8 mouse cellular contexts compared by ENCODE assay signal in genomic region chr4:102760042-102760821, GRCm38 (mm10). TPM values are rescaled to one million over a fixed set of nuclear protein-coding genes. Genes with fewer than 3 reads are reported as not detected.
DNase-seq lines count a peak whose midpoint lies in the region; ATAC-seq and TF ChIP-seq lines count a peak whose summit lies in the region.

No protein-coding gene starts in this region.

- WGBS in embryonic facial prominence, embryonic 13.5 days: 1% methylated on average over 25 of the region's 25 CpGs
- WGBS in limb, embryonic 12.5 days: 1% methylated on average over 25 of the region's 25 CpGs
- 1% methylated on average over 25 of the region's 25 CpGs for WGBS in midbrain, embryonic 12.5 days
- 3% methylated on average over 25 of the region's 25 CpGs for WGBS in stomach, postnatal 0 days

- peak; percentile 89 for ATAC-seq in embryonic facial prominence, embryonic 13.5 days (ENCODE audit: insufficient number of reproducible peaks, insufficient read depth, low FRiP score, low TSS enrichment, low read depth)
- peak; percentile 94 for ATAC-seq in limb, embryonic 12.5 days (ENCODE audit: insufficient number of reproducible peaks, insufficient read depth, low FRiP score, low TSS enrichment, low read depth)
- ATAC-seq in midbrain, embryonic 12.5 days (ENCODE audit: low FRiP score, low read depth): peak; percentile 97
- peak; percentile 80 for ATAC-seq in stomach, postnatal 0 days (ENCODE audit: low FRiP score, low TSS enrichment)

- H3K36me3 ChIP-seq in embryonic facial prominence, embryonic 13.5 days: no peaks in the 10 kb centered on the region
- no peaks in the 10 kb centered on the region for H3K36me3 ChIP-seq in limb, embryonic 12.5 days
- H3K36me3 ChIP-seq in midbrain, embryonic 12.5 days: no peaks in the 10 kb centered on the region
- no peaks in the 10 kb centered on the region for H3K36me3 ChIP-seq in stomach, postnatal 0 days (ENCODE audit: control insufficient read depth, insufficient read depth, low read length)

- DNase-seq in urinary bladder, postnatal 14 days (ENCODE audit: low spot score): peak; percentile 34
- no peak for DNase-seq in urinary bladder, adult 2 months (ENCODE audit: low spot score)
- DNase-seq in heart, adult 9 months (ENCODE audit: low spot score in 2 of 2): peak; percentile 51 to 64
- DNase-seq in kidney, adult 9 months: peak; percentile 12
- peak; percentile 41 for DNase-seq in stomach, postnatal 0 days (ENCODE audit: low spot score)

- peak overlapping the region; percentile 88 for H3K27ac ChIP-seq in embryonic facial prominence, embryonic 13.5 days
- peak overlapping the region; percentile 78 for H3K27ac ChIP-seq in limb, embryonic 12.5 days
- H3K27ac ChIP-seq in midbrain, embryonic 12.5 days (replicated peaks): peak overlapping the region; percentile 94
- no peak overlapping the region for H3K27ac ChIP-seq in stomach, postnatal 0 days (replicated peaks)

- H3K4me2 ChIP-seq in embryonic facial prominence, embryonic 13.5 days: peak overlapping the region; percentile 96
- H3K4me2 ChIP-seq in limb, embryonic 12.5 days: peak overlapping the region; percentile 96
- H3K4me2 ChIP-seq in midbrain, embryonic 12.5 days (replicated peaks): peak overlapping the region; percentile 91
- H3K4me2 ChIP-seq in stomach, postnatal 0 days (replicated peaks; ENCODE audit: low read depth): peak overlapping the region; percentile 83

- TF ChIP-seq CTCF in stomach, postnatal 0 days (IDR thresholded peaks at IDR 0.05; ENCODE audit: low read depth): no peak

- H3K9ac ChIP-seq in embryonic facial prominence, embryonic 13.5 days: peak overlapping the region; percentile 82
- H3K9ac ChIP-seq in limb, embryonic 12.5 days (replicated peaks): peak overlapping the region; percentile 54
- peak overlapping the region; percentile 70 for H3K9ac ChIP-seq in midbrain, embryonic 12.5 days (replicated peaks)
- peak overlapping the region; percentile 47; the same call in 1 of the 2 replicates for H3K9ac ChIP-seq in stomach, postnatal 0 days (ENCODE audit: low read length)

- no peaks in the 10 kb centered on the region for H3K9me3 ChIP-seq in embryonic facial prominence, embryonic 13.5 days
- no peaks in the 10 kb centered on the region for H3K9me3 ChIP-seq in limb, embryonic 12.5 days
- no peaks in the 10 kb centered on the region for H3K9me3 ChIP-seq in midbrain, embryonic 12.5 days
- no peaks in the 10 kb centered on the region for H3K9me3 ChIP-seq in stomach, postnatal 0 days (ENCODE audit: control insufficient read depth, low read length)

- H3K4me3 ChIP-seq in embryonic facial prominence, embryonic 13.5 days: peak overlapping the region; percentile 60
- H3K4me3 ChIP-seq in limb, embryonic 12.5 days (replicated peaks): peak overlapping the region; percentile 64
- H3K4me3 ChIP-seq in midbrain, embryonic 12.5 days: peak overlapping the region; percentile 59
- H3K4me3 ChIP-seq in stomach, postnatal 0 days (ENCODE audit: low read depth, low read length): peak overlapping the region; percentile 49

- no peak for TF ChIP-seq EP300 in stomach, postnatal 0 days (optimal IDR thresholded peaks at IDR 0.05)

- peaks cover 18% of the 10 kb centered on the region for H3K4me1 ChIP-seq in embryonic facial prominence, embryonic 13.5 days
- peaks cover 9% of the 10 kb centered on the region for H3K4me1 ChIP-seq in limb, embryonic 12.5 days (replicated peaks)
- H3K4me1 ChIP-seq in midbrain, embryonic 12.5 days: peaks cover 15% of the 10 kb centered on the region
- no peaks in the 10 kb centered on the region for H3K4me1 ChIP-seq in stomach, postnatal 0 days (replicated peaks; ENCODE audit: control insufficient read depth, insufficient read depth)

- no peaks in the 10 kb centered on the region for H3K27me3 ChIP-seq in embryonic facial prominence, embryonic 13.5 days
- no peaks in the 10 kb centered on the region for H3K27me3 ChIP-seq in limb, embryonic 12.5 days
- no peaks in the 10 kb centered on the region for H3K27me3 ChIP-seq in midbrain, embryonic 12.5 days
- no peaks in the 10 kb centered on the region for H3K27me3 ChIP-seq in stomach, postnatal 0 days (ENCODE audit: control insufficient read depth, insufficient read depth, low read length)

RNA-seq across cellular contexts. Expression of gene Sgip1, which starts 19.1 kb away (rescaled TPM):
- polyA plus RNA-seq in urinary bladder, adult 2 months (2012; rRNA removed): 2.0 and 3.4 TPM in 2 replicates
- polyA plus RNA-seq in embryonic facial prominence, embryonic 13.5 days (2015; fragmentation: Nextera tagmentation; extraction: Ambion mirVana): 13.0 and 17.6 TPM in 2 replicates
- 10.4 and 10.7 TPM in 2 replicates for polyA plus RNA-seq in limb, embryonic 12.5 days (2016; fragmentation: Nextera tagmentation; extraction: Ambion mirVana)
- polyA plus RNA-seq in midbrain, embryonic 12.5 days (2016; fragmentation: Nextera tagmentation; extraction: Ambion mirVana): 30.4 and 32.5 TPM in 2 replicates
- polyA plus RNA-seq in stomach, postnatal 0 days (2015; fragmentation: Nextera tagmentation; extraction: Ambion mirVana): 2.4 and 2.8 TPM in 2 replicates
